Mouse (Mus musculus): ENCODE measurements around the gene Adora1. TPM values are rescaled to one million over a fixed set of nuclear protein-coding genes. Genes with fewer than 3 reads are reported as not detected.

Gene Adora1
- polyA plus RNA-seq, 1 experiment from 2014 or later = 3.2 TPM

- Histone ChIP-seq H3K4me1 (peaks cover 40% of the 10 kb centered on the region), H3K4me3 (no peak overlapping the region), H3K36me3 (no peaks in the 10 kb centered on the region), H3K27ac (peak overlapping the region; percentile 74), H3K4me2 (replicated peaks) (peak overlapping the region; percentile 23), H3K9me3 (no peaks in the 10 kb centered on the region), H3K9ac (peak overlapping the region; percentile 31; the same call in 1 of the 2 replicates), H3K27me3 (no peaks in the 10 kb centered on the region)
- ATAC-seq (ENCODE audit: low FRiP score, low read depth) = peak; percentile 74
- 19% methylated on average over 4 of the region's 4 CpGs for WGBS
These were observed 39.3 kb downstream of the Adora1 start for GRCm38 (mm10) chr1:134195979-134196378.

- H3K4me2 ChIP-seq (replicated peaks) = peak overlapping the region; percentile 23
- no peaks in the 10 kb centered on the region for H3K36me3 ChIP-seq
- H3K9me3 ChIP-seq = no peaks in the 10 kb centered on the region
- H3K4me1 ChIP-seq = peaks cover 40% of the 10 kb centered on the region
- no peak overlapping the region for H3K4me3 ChIP-seq
- no peak; the same call in 1 of the 2 replicates for ATAC-seq (ENCODE audit: low FRiP score, low read depth)
- H3K27me3 ChIP-seq = no peaks in the 10 kb centered on the region
- H3K27ac ChIP-seq = peak overlapping the region; percentile 74
- H3K9ac ChIP-seq = peak overlapping the region; percentile 31; the same call in 1 of the 2 replicates
- 21% methylated on average over 3 of the region's 3 CpGs for WGBS
These were observed 39.7 kb downstream of the Adora1 start for GRCm38 (mm10) chr1:134195571-134195970.

- Histone ChIP-seq H3K4me3 (no peak overlapping the region), H3K27me3 (no peaks in the 10 kb centered on the region), H3K9me3 (no peaks in the 10 kb centered on the region), H3K4me1 (peaks cover 40% of the 10 kb centered on the region), H3K27ac (peak overlapping the region; percentile 74; the same call in 1 of the 2 replicates), H3K36me3 (no peaks in the 10 kb centered on the region), H3K4me2 (replicated peaks) (no peak overlapping the region), H3K9ac (no peak overlapping the region)
- ATAC-seq (ENCODE audit: low FRiP score, low read depth) = no peak
- WGBS = 27% methylated on average over 2 of the region's 2 CpGs
These were observed 40.1 kb downstream of the Adora1 start for GRCm38 (mm10) chr1:134195117-134195516.

- peaks cover 40% of the 10 kb centered on the region for H3K4me1 ChIP-seq
- H3K9ac ChIP-seq = peak overlapping the region; percentile 55; the same call in 1 of the 2 replicates
- H3K36me3 ChIP-seq = no peaks in the 10 kb centered on the region
- H3K9me3 ChIP-seq = no peaks in the 10 kb centered on the region
- H3K4me2 ChIP-seq (replicated peaks) = no peak overlapping the region
- H3K4me3 ChIP-seq = 0 out of 2 replicates have a peak overlapping the region, but pooled peaks have one; percentile 5
- ATAC-seq (ENCODE audit: low FRiP score, low read depth) = no peak
- WGBS = 71% methylated on average over 16 of the region's 16 CpGs
- peak overlapping the region; percentile 74; the same call in 1 of the 2 replicates for H3K27ac ChIP-seq
- H3K27me3 ChIP-seq = peaks cover under 1% of the 10 kb centered on the region
These were observed 40.8 kb downstream of the Adora1 start for GRCm38 (mm10) chr1:134194298-134195022.

GRCm38 (mm10) chr1:134193674-134194197, 41.5 kb downstream of the Adora1 start:
- 34% methylated on average over 7 of the region's 7 CpGs for WGBS
- peaks cover 8% of the 10 kb centered on the region for H3K27me3 ChIP-seq
- H3K4me1 ChIP-seq = peaks cover 43% of the 10 kb centered on the region

GRCm38 (mm10) chr1:134193126-134193525, 42.1 kb downstream of the Adora1 start, which contains the start of gene Mybph:
Gene Mybph (plus strand): TSS chr1:134193448.
- Histone ChIP-seq H3K4me3 (peak within 1 kb of the TSS; percentile 5), H3K36me3 (no peaks in the 10 kb centered on the region), H3K27me3 (peaks cover 14% of the 10 kb centered on the region), H3K4me2 (replicated peaks) (0 out of 2 replicates have a peak within 1 kb of the TSS, but pooled peaks have one; percentile 9), H3K9me3 (no peaks in the 10 kb centered on the region), H3K4me1 (peaks cover 43% of the 10 kb centered on the region), H3K9ac (peak within 1 kb of the TSS; percentile 55), H3K27ac (no peak within 1 kb of the TSS)
- no peak for ATAC-seq (ENCODE audit: low FRiP score, low read depth)
- WGBS = 67% methylated on average over 1 of the region's 1 CpGs

More at GRCm38 (mm10) chr1:134193674-134194197, 41.5 kb downstream of the Adora1 start:
- Histone ChIP-seq H3K4me3 (peak overlapping the region; percentile 5), H3K4me2 (replicated peaks) (0 out of 2 replicates have a peak overlapping the region, but pooled peaks have one; percentile 9), H3K36me3 (no peaks in the 10 kb centered on the region), H3K9ac (peak overlapping the region; percentile 55), H3K9me3 (no peaks in the 10 kb centered on the region), H3K27ac (no peak overlapping the region)
- ATAC-seq (ENCODE audit: low FRiP score, low read depth) = no peak

GRCm38 (mm10) chr1:134192024-134192423, 43.2 kb downstream of the Adora1 start:
- Histone ChIP-seq H3K27ac (no peak overlapping the region), H3K9ac (no peak overlapping the region), H3K27me3 (peaks cover 20% of the 10 kb centered on the region), H3K4me2 (replicated peaks) (no peak overlapping the region), H3K4me3 (no peak overlapping the region), H3K4me1 (peaks cover 43% of the 10 kb centered on the region), H3K36me3 (no peaks in the 10 kb centered on the region), H3K9me3 (no peaks in the 10 kb centered on the region)
- 48% methylated on average over 4 of the region's 4 CpGs for WGBS
- ATAC-seq (ENCODE audit: low FRiP score, low read depth) = no peak

GRCm38 (mm10) chr1:134191192-134191591, 44.0 kb downstream of the Adora1 start:
- no peaks in the 10 kb centered on the region for H3K36me3 ChIP-seq
- H3K9me3 ChIP-seq = no peaks in the 10 kb centered on the region
- H3K27ac ChIP-seq = no peak overlapping the region
- ATAC-seq (ENCODE audit: low FRiP score, low read depth) = no peak
- H3K4me2 ChIP-seq (replicated peaks) = no peak overlapping the region
- 85% methylated on average over 5 of the region's 5 CpGs for WGBS
- no peak overlapping the region for H3K9ac ChIP-seq
- H3K27me3 ChIP-seq = peaks cover 20% of the 10 kb centered on the region
- no peak overlapping the region for H3K4me3 ChIP-seq
- H3K4me1 ChIP-seq = peaks cover 36% of the 10 kb centered on the region

GRCm38 (mm10) chr1:134188989-134189729, 46.1 kb downstream of the Adora1 start:
- Histone ChIP-seq H3K9me3 (no peaks in the 10 kb centered on the region), H3K36me3 (no peaks in the 10 kb centered on the region), H3K4me1 (peaks cover 18% of the 10 kb centered on the region), H3K27ac (no peak overlapping the region), H3K4me3 (no peak overlapping the region), H3K4me2 (replicated peaks) (no peak overlapping the region), H3K27me3 (peaks cover 20% of the 10 kb centered on the region), H3K9ac (no peak overlapping the region)
- ATAC-seq (ENCODE audit: low FRiP score, low read depth) = no peak
- 30% methylated on average over 12 of the region's 12 CpGs for WGBS

GRCm38 (mm10) chr1:134188217-134188616, 47.0 kb downstream of the Adora1 start:
- Histone ChIP-seq H3K27ac (no peak overlapping the region), H3K4me2 (replicated peaks) (no peak overlapping the region), H3K36me3 (no peaks in the 10 kb centered on the region), H3K4me3 (no peak overlapping the region), H3K9me3 (no peaks in the 10 kb centered on the region), H3K9ac (no peak overlapping the region), H3K4me1 (peaks cover 8% of the 10 kb centered on the region), H3K27me3 (peaks cover 20% of the 10 kb centered on the region)
- WGBS = 78% methylated on average over 5 of the region's 5 CpGs
- ATAC-seq (ENCODE audit: low FRiP score, low read depth) = no peak

- peaks cover 16% of the 10 kb centered on the region for H3K27me3 ChIP-seq
- H3K9ac ChIP-seq = no peak overlapping the region
- WGBS = 86% methylated on average over 4 of the region's 4 CpGs
- H3K4me3 ChIP-seq = no peak overlapping the region
- H3K4me1 ChIP-seq = peaks cover 27% of the 10 kb centered on the region
- H3K36me3 ChIP-seq = no peaks in the 10 kb centered on the region
- H3K4me2 ChIP-seq (replicated peaks) = no peak overlapping the region
- no peak overlapping the region for H3K27ac ChIP-seq
- no peak for ATAC-seq (ENCODE audit: low FRiP score, low read depth)
- H3K9me3 ChIP-seq = no peaks in the 10 kb centered on the region
These were observed 51.1 kb downstream of the Adora1 start for GRCm38 (mm10) chr1:134184089-134184488.

GRCm38 (mm10) chr1:134182025-134182424, 53.2 kb downstream of the Adora1 start, which contains the start of gene Chil1:
Gene Chil1 (plus strand): TSS chr1:134182176.
- Histone ChIP-seq H3K27me3 (no peaks in the 10 kb centered on the region), H3K4me3 (no peak within 1 kb of the TSS), H3K27ac (peak within 1 kb of the TSS; percentile 63; the same call in 1 of the 2 replicates), H3K4me1 (peaks cover 24% of the 10 kb centered on the region), H3K36me3 (no peaks in the 10 kb centered on the region), H3K9me3 (no peaks in the 10 kb centered on the region), H3K4me2 (replicated peaks) (0 out of 2 replicates have a peak within 1 kb of the TSS, but pooled peaks have one; percentile 11), H3K9ac (no peak within 1 kb of the TSS)
- 46% methylated on average over 4 of the region's 4 CpGs for WGBS
- ATAC-seq (ENCODE audit: low FRiP score, low read depth) = 0 out of 2 replicates have a peak, but pooled peaks have one; percentile 36

Data from limb, embryonic 13.5 days (tissue).